Mouse (Mus musculus): ENCODE measurements at regions not wholly inside any gene's neighbourhood (a gene's known extent, or its start where the extent isn't known, plus 50 kb on each side); places are given as distances from the start of the nearest gene placed in this dataset.
A peak's percentile ranks its signal among the peaks of the same experiment; 100 is the strongest.

GRCm38 (mm10) chr12:25615377-25615776 is 518.4 kb upstream of the Id2 start:
- peak; percentile 68 for DNase-seq (ENCODE audit: low read depth, low spot score)

- DNase-seq (ENCODE audit: low read depth, low spot score), result peak; percentile 36
Observed at GRCm38 (mm10) chr12:25613473-25613872, 516.5 kb upstream of the Id2 start.

- no peak for DNase-seq (ENCODE audit: low read depth, low spot score)
Observed at GRCm38 (mm10) chr12:25609045-25609444, 512.1 kb upstream of the Id2 start.

- DNase-seq (ENCODE audit: low read depth, low spot score), result no peak
Observed at GRCm38 (mm10) chr12:25605396-25605795, 508.5 kb upstream of the Id2 start.

GRCm38 (mm10) chr12:25590262-25590661 is 493.3 kb upstream of the Id2 start:
- DNase-seq (ENCODE audit: low read depth, low spot score), result no peak

- peak; percentile 82 for DNase-seq (ENCODE audit: low read depth, low spot score)
Observed at GRCm38 (mm10) chr12:25585746-25586145, 488.8 kb upstream of the Id2 start.

GRCm38 (mm10) chr12:25579407-25579806 is 482.5 kb upstream of the Id2 start:
- peak; percentile 87 for DNase-seq (ENCODE audit: low read depth, low spot score)

- DNase-seq (ENCODE audit: low read depth, low spot score), result peak; percentile 27
Observed at GRCm38 (mm10) chr12:25565131-25565530, 468.2 kb upstream of the Id2 start.

- DNase-seq (ENCODE audit: low read depth, low spot score), result no peak
Observed at GRCm38 (mm10) chr12:25559601-25560000, 462.7 kb upstream of the Id2 start.

- DNase-seq (ENCODE audit: low read depth, low spot score), result no peak
Observed at GRCm38 (mm10) chr12:25553656-25554055, 456.7 kb upstream of the Id2 start.

GRCm38 (mm10) chr12:25549735-25550134 is 452.8 kb upstream of the Id2 start:
- DNase-seq (ENCODE audit: low read depth, low spot score), result no peak

GRCm38 (mm10) chr12:25544253-25544652 is 447.3 kb upstream of the Id2 start:
- DNase-seq (ENCODE audit: low read depth, low spot score), result no peak

- no peak for DNase-seq (ENCODE audit: low read depth, low spot score)
Observed at GRCm38 (mm10) chr12:25534620-25534950, 437.6 kb upstream of the Id2 start.

- no peak for DNase-seq (ENCODE audit: low read depth, low spot score)
Observed at GRCm38 (mm10) chr12:25533709-25534619, 437.0 kb upstream of the Id2 start.

GRCm38 (mm10) chr12:25530483-25530882 is 433.5 kb upstream of the Id2 start:
- DNase-seq (ENCODE audit: low read depth, low spot score), result no peak

- no peak for DNase-seq (ENCODE audit: low read depth, low spot score)
Observed at GRCm38 (mm10) chr12:25529537-25529936, 432.6 kb upstream of the Id2 start.

- DNase-seq (ENCODE audit: low read depth, low spot score), result peak; percentile 76
Observed at GRCm38 (mm10) chr12:25526639-25527038, 429.7 kb upstream of the Id2 start.

- no peak for DNase-seq (ENCODE audit: low read depth, low spot score)
Observed at GRCm38 (mm10) chr12:25516738-25517137, 419.8 kb upstream of the Id2 start.

GRCm38 (mm10) chr12:25513679-25514078 is 416.7 kb upstream of the Id2 start:
- no peak for DNase-seq (ENCODE audit: low read depth, low spot score)

- no peak for DNase-seq (ENCODE audit: low read depth, low spot score)
Observed at GRCm38 (mm10) chr12:25509666-25510065, 412.7 kb upstream of the Id2 start.

- peak; percentile 63 for DNase-seq (ENCODE audit: low read depth, low spot score)
Observed at GRCm38 (mm10) chr12:25493233-25493632, 396.3 kb upstream of the Id2 start.

- DNase-seq (ENCODE audit: low read depth, low spot score), result no peak
Observed at GRCm38 (mm10) chr12:25492483-25493190, 395.7 kb upstream of the Id2 start.

- no peak for DNase-seq (ENCODE audit: low read depth, low spot score)
Observed at GRCm38 (mm10) chr12:25475180-25475758, 378.3 kb upstream of the Id2 start.
